Comparison of ENCODE assay signal across 8 mouse cellular contexts in genomic region chr17:26464972-26465371, GRCm38 (mm10). TPM values are rescaled to one million over a fixed set of nuclear protein-coding genes. Genes with fewer than 3 reads are reported as not detected.
A peak's percentile ranks its signal among the peaks of the same experiment; 100 is the strongest.
DNase-seq lines count a peak whose midpoint lies in the region; ATAC-seq and TF ChIP-seq lines count a peak whose summit lies in the region.

No protein-coding gene starts in this region.

- H3K27me3 ChIP-seq in forebrain, embryonic 10.5 days (ENCODE audit: poor library complexity, severe bottlenecking): peaks cover 7% of the 10 kb centered on the region
- H3K27me3 ChIP-seq in forebrain, embryonic 14.5 days (replicated peaks; ENCODE audit: control insufficient read depth, insufficient read depth, low read length): no peaks in the 10 kb centered on the region
- H3K27me3 ChIP-seq in embryonic facial prominence, embryonic 14.5 days (replicated peaks; ENCODE audit: control insufficient read depth, insufficient read depth, low read length): no peaks in the 10 kb centered on the region
- H3K27me3 ChIP-seq in lung, embryonic 16.5 days (ENCODE audit: control insufficient read depth, insufficient read depth, low read depth, low read length): no peaks in the 10 kb centered on the region
- H3K27me3 ChIP-seq in midbrain, postnatal 0 days (ENCODE audit: insufficient read depth, low read length): no peaks in the 10 kb centered on the region

- no peak for ATAC-seq in forebrain, embryonic 14.5 days
- ATAC-seq in embryonic facial prominence, embryonic 14.5 days (ENCODE audit: low read depth): no peak
- peak; percentile 57 for ATAC-seq in lung, embryonic 16.5 days (ENCODE audit: low read depth)
- no peak for ATAC-seq in midbrain, postnatal 0 days (ENCODE audit: low FRiP score)

- no peak for TF ChIP-seq CTCF in midbrain, postnatal 0 days (IDR thresholded peaks at IDR 0.05)

- H3K4me3 ChIP-seq in forebrain, embryonic 10.5 days: no peak overlapping the region
- H3K4me3 ChIP-seq in forebrain, embryonic 14.5 days (ENCODE audit: low read depth, low read length): no peak overlapping the region
- no peak overlapping the region for H3K4me3 ChIP-seq in embryonic facial prominence, embryonic 14.5 days (ENCODE audit: low read depth, low read length)
- no peak overlapping the region for H3K4me3 ChIP-seq in lung, embryonic 16.5 days (ENCODE audit: low read length)
- no peak overlapping the region for H3K4me3 ChIP-seq in midbrain, postnatal 0 days (ENCODE audit: low read depth, low read length)

- DNase-seq in forebrain, embryonic 10.5 days (ENCODE audit: extremely low spot score, low spot score): no peak
- DNase-seq in forebrain, embryonic 14.5 days (ENCODE audit: low spot score): no peak
- peak; percentile 45 for DNase-seq in embryonic facial prominence, embryonic 14.5 days (ENCODE audit: low spot score)
- DNase-seq in kidney, adult 8-10 months: peak; percentile 72 to 85
- DNase-seq in cerebellum, postnatal 4 days (ENCODE audit: low spot score in 2 of 2): no peak
- DNase-seq in c-Kit-positive CD71-positive TER-119-positive erythroid progenitor cells, embryonic 14.5 days (ENCODE audit: low spot score): no peak
- DNase-seq in midbrain, postnatal 0 days (ENCODE audit: low spot score): no peak

- peak overlapping the region; percentile 48; the same call in 1 of the 2 replicates for H3K27ac ChIP-seq in forebrain, embryonic 10.5 days
- H3K27ac ChIP-seq in forebrain, embryonic 14.5 days (ENCODE audit: low read depth, low read length): no peak overlapping the region
- no peak overlapping the region for H3K27ac ChIP-seq in embryonic facial prominence, embryonic 14.5 days (replicated peaks; ENCODE audit: low read depth, low read length)
- peak overlapping the region; percentile 46; the same call in 1 of the 2 replicates for H3K27ac ChIP-seq in lung, embryonic 16.5 days (ENCODE audit: low read length)
- no peak overlapping the region for H3K27ac ChIP-seq in midbrain, postnatal 0 days (ENCODE audit: low read depth, low read length)

- H3K36me3 ChIP-seq in forebrain, embryonic 10.5 days (replicated peaks): no peaks in the 10 kb centered on the region
- H3K36me3 ChIP-seq in forebrain, embryonic 14.5 days (ENCODE audit: control insufficient read depth, insufficient read depth, low read length): no peaks in the 10 kb centered on the region
- H3K36me3 ChIP-seq in embryonic facial prominence, embryonic 14.5 days (ENCODE audit: control insufficient read depth, insufficient read depth, low read length): no peaks in the 10 kb centered on the region
- no peaks in the 10 kb centered on the region for H3K36me3 ChIP-seq in lung, embryonic 16.5 days (ENCODE audit: control insufficient read depth, insufficient read depth, low read length)
- H3K36me3 ChIP-seq in midbrain, postnatal 0 days (ENCODE audit: insufficient read depth, low read length): no peaks in the 10 kb centered on the region

- no peak overlapping the region for H3K9ac ChIP-seq in forebrain, embryonic 14.5 days (ENCODE audit: low read length)
- no peak overlapping the region for H3K9ac ChIP-seq in embryonic facial prominence, embryonic 14.5 days (ENCODE audit: low read depth, low read length)
- H3K9ac ChIP-seq in lung, embryonic 16.5 days (ENCODE audit: low read length): 0 out of 2 replicates have a peak overlapping the region, but pooled peaks have one; percentile 26
- H3K9ac ChIP-seq in midbrain, postnatal 0 days (replicated peaks; ENCODE audit: low read length, poor library complexity, severe bottlenecking): no peak overlapping the region

- 73% methylated on average over 7 of the region's 7 CpGs for WGBS in forebrain, embryonic 10.5 days
- WGBS in forebrain, embryonic 14.5 days: 79% methylated on average over 7 of the region's 7 CpGs
- WGBS in embryonic facial prominence, embryonic 14.5 days: 49% methylated on average over 7 of the region's 7 CpGs
- 44% methylated on average over 7 of the region's 7 CpGs for WGBS in lung, embryonic 16.5 days
- 78% methylated on average over 7 of the region's 7 CpGs for WGBS in midbrain, postnatal 0 days

- H3K9me3 ChIP-seq in forebrain, embryonic 10.5 days: no peaks in the 10 kb centered on the region
- no peaks in the 10 kb centered on the region for H3K9me3 ChIP-seq in forebrain, embryonic 14.5 days (replicated peaks; ENCODE audit: control insufficient read depth, low read length)
- no peaks in the 10 kb centered on the region for H3K9me3 ChIP-seq in embryonic facial prominence, embryonic 14.5 days (ENCODE audit: control insufficient read depth, low read length)
- no peaks in the 10 kb centered on the region for H3K9me3 ChIP-seq in lung, embryonic 16.5 days (ENCODE audit: control insufficient read depth, low read length)
- H3K9me3 ChIP-seq in midbrain, postnatal 0 days (ENCODE audit: low read length): no peaks in the 10 kb centered on the region

- no peak overlapping the region for H3K4me2 ChIP-seq in forebrain, embryonic 14.5 days (ENCODE audit: low read length)
- no peak overlapping the region for H3K4me2 ChIP-seq in embryonic facial prominence, embryonic 14.5 days (ENCODE audit: low read depth, low read length)
- H3K4me2 ChIP-seq in lung, embryonic 16.5 days (ENCODE audit: low read depth, low read length): no peak overlapping the region
- H3K4me2 ChIP-seq in midbrain, postnatal 0 days (ENCODE audit: low read depth, low read length, poor library complexity, severe bottlenecking): no peak overlapping the region

- H3K4me1 ChIP-seq in forebrain, embryonic 10.5 days: peaks cover 9% of the 10 kb centered on the region
- H3K4me1 ChIP-seq in forebrain, embryonic 14.5 days (ENCODE audit: control insufficient read depth, insufficient read depth, low read length): no peaks in the 10 kb centered on the region
- H3K4me1 ChIP-seq in embryonic facial prominence, embryonic 14.5 days (ENCODE audit: control insufficient read depth, insufficient read depth, low read length): no peaks in the 10 kb centered on the region
- peaks cover 3% of the 10 kb centered on the region for H3K4me1 ChIP-seq in lung, embryonic 16.5 days (replicated peaks; ENCODE audit: control insufficient read depth, insufficient read depth, low read length)
- 0 out of 2 replicates have a peak, but pooled peaks cover 3% of the 10 kb centered on the region for H3K4me1 ChIP-seq in midbrain, postnatal 0 days (ENCODE audit: insufficient read depth, low read length)

RNA-seq across cellular contexts. Expression of gene Neurl1b, which starts 50.3 kb away (rescaled TPM):
- 0.09 and 0.10 TPM in 2 replicates for polyA plus RNA-seq in forebrain, embryonic 10.5 days (2016; fragmentation: Nextera tagmentation; extraction: Ambion mirVana)
- polyA plus RNA-seq in forebrain, embryonic 14.5 days (2014; fragmentation: Nextera tagmentation; extraction: Ambion mirVana): 2.0 and 3.2 TPM in 2 replicates
- 0.85 and 1.0 TPM in 2 replicates for polyA plus RNA-seq in embryonic facial prominence, embryonic 14.5 days (2014; fragmentation: Nextera tagmentation; extraction: Ambion mirVana)
- 1.8 and 2.3 TPM in 2 replicates for polyA plus RNA-seq in lung, embryonic 16.5 days (2015; fragmentation: Nextera tagmentation; extraction: Ambion mirVana)
- 51.1 and 69.7 TPM in 2 replicates for total RNA-seq in midbrain, postnatal 0 days (2014; rRNA removed)
- 2.1 and 2.3 TPM in 2 replicates for polyA plus RNA-seq in midbrain, postnatal 0 days (2015; fragmentation: Nextera tagmentation; extraction: Ambion mirVana)

Comparison
In these comparisons a context has a peak if more than half of its experiments do, and no peak if none do; other contexts are left out.
1. H3K27ac ChIP-seq: peak in forebrain, embryonic 10.5 days (single experiment) and lung, embryonic 16.5 days (single experiment); none in forebrain, embryonic 14.5 days (single experiment), embryonic facial prominence, embryonic 14.5 days (single experiment) and midbrain, postnatal 0 days (single experiment).
2. DNase-seq: peak in embryonic facial prominence, embryonic 14.5 days (single experiment) and kidney, adult 8-10 months (2 of 2); none in forebrain, embryonic 10.5 days (single experiment), forebrain, embryonic 14.5 days (single experiment), cerebellum, postnatal 4 days (0 of 2), c-Kit-positive CD71-positive TER-119-positive erythroid progenitor cells, embryonic 14.5 days (single experiment) and midbrain, postnatal 0 days (single experiment).